Mouse (Mus musculus) c-Kit-positive CD71-positive TER-119-positive erythroid progenitor cells, embryonic 14.5 days (primary cell): Measurements from ENCODE around the gene Cntd1.

Experiments
- DNase-seq: peaks from one replicate; pipeline ENCODE4 v3.0.0-alpha.2; 2013; ENCODE audit warnings: low spot score

Gene Cntd1

GRCm38 (mm10) chr11:101278223-101279192, at the start of gene Cntd1, which contains the start of gene Coa3:
Gene Cntd1 (plus strand): TSS chr11:101279012.
Gene Coa3 (minus strand): TSS chr11:101279114.
- DNase-seq, result peak; percentile 79

- no peak for DNase-seq
These were observed 49.4 kb upstream of the Cntd1 start for GRCm38 (mm10) chr11:101229361-101229900.

GRCm38 (mm10) chr11:101230061-101230511, 48.7 kb upstream of the Cntd1 start:
- no peak for DNase-seq

GRCm38 (mm10) chr11:101230526-101230925, 48.3 kb upstream of the Cntd1 start:
- no peak for DNase-seq

- no peak for DNase-seq
These were observed 47.6 kb upstream of the Cntd1 start for GRCm38 (mm10) chr11:101230991-101231871.

GRCm38 (mm10) chr11:101232010-101232839, 46.6 kb upstream of the Cntd1 start:
- DNase-seq, result no peak

- DNase-seq, result no peak
These were observed 45.6 kb upstream of the Cntd1 start for GRCm38 (mm10) chr11:101233240-101233639.

- DNase-seq, result no peak
These were observed 44.7 kb upstream of the Cntd1 start for GRCm38 (mm10) chr11:101234124-101234523.

GRCm38 (mm10) chr11:101235429-101235828, 43.4 kb upstream of the Cntd1 start:
- DNase-seq, result no peak

- no peak for DNase-seq
These were observed 42.0 kb upstream of the Cntd1 start for GRCm38 (mm10) chr11:101236782-101237181.

GRCm38 (mm10) chr11:101238071-101238647, 40.7 kb upstream of the Cntd1 start:
- DNase-seq, result no peak

- DNase-seq, result no peak
These were observed 33.7 kb upstream of the Cntd1 start for GRCm38 (mm10) chr11:101245071-101245470.

GRCm38 (mm10) chr11:101245855-101246701, 32.7 kb upstream of the Cntd1 start, which contains the start of gene Ramp2:
Gene Ramp2 (plus strand): TSS chr11:101246028.
- DNase-seq, result no peak

- no peak for DNase-seq
These were observed 32.2 kb upstream of the Cntd1 start for GRCm38 (mm10) chr11:101246702-101247012.

GRCm38 (mm10) chr11:101247521-101248030, 31.2 kb upstream of the Cntd1 start:
- DNase-seq, result no peak

GRCm38 (mm10) chr11:101248258-101248994, 30.4 kb upstream of the Cntd1 start:
- peak; percentile 74 for DNase-seq

- no peak for DNase-seq
These were observed 27.8 kb upstream of the Cntd1 start for GRCm38 (mm10) chr11:101251031-101251430.

- DNase-seq, result no peak
These were observed 25.9 kb upstream of the Cntd1 start for GRCm38 (mm10) chr11:101252941-101253340.
